ENCODE assay signal across 22 mouse cellular contexts in genomic region chr14:45824601-45825000, GRCm38 (mm10).
A peak's percentile ranks its signal among the peaks of the same experiment; 100 is the strongest.
DNase-seq lines count a peak whose midpoint lies in the region; ATAC-seq and TF ChIP-seq lines count a peak whose summit lies in the region.
"Had no signal": no experiment of that assay in that cellular context is flagged by ENCODE, and none has a peak within 500 bp of the region (broad histone marks: within the 10 kb centered on the region; RNA-seq: fewer than 3 reads in every experiment).

No protein-coding gene starts in this region.

- no peak overlapping the region for H3K27ac ChIP-seq in kidney, postnatal 0 days
- no peak overlapping the region for H3K27ac ChIP-seq in kidney, embryonic 15.5 days
- H3K27ac ChIP-seq in midbrain, postnatal 0 days (ENCODE audit: low read depth, low read length) = no peak overlapping the region
- no peak overlapping the region for H3K27ac ChIP-seq in midbrain, embryonic 15.5 days
- H3K27ac ChIP-seq: embryonic facial prominence, embryonic 12.5 days; hindbrain, embryonic 14.5 days; intestine, embryonic 15.5 days; neural tube, embryonic 12.5 days had no signal

- ATAC-seq in kidney, postnatal 0 days (replicated peaks; ENCODE audit: low FRiP score, low read depth) = no peak
- no peak for ATAC-seq in kidney, embryonic 15.5 days (replicated peaks; ENCODE audit: low FRiP score)
- ATAC-seq in midbrain, postnatal 0 days (ENCODE audit: low FRiP score) = no peak
- ATAC-seq in midbrain, embryonic 15.5 days (replicated peaks) = no peak
- ATAC-seq: activated CD4-positive, CD25-positive, alpha-beta regulatory T cell, adult 4 months; forebrain, postnatal 0 days; intestine, embryonic 15.5 days; liver, postnatal 0 days had no signal

- no peak overlapping the region for H3K4me3 ChIP-seq in kidney, postnatal 0 days (replicated peaks; ENCODE audit: low read depth, low read length)
- H3K4me3 ChIP-seq in kidney, embryonic 15.5 days (replicated peaks) = no peak overlapping the region
- no peak overlapping the region for H3K4me3 ChIP-seq in midbrain, postnatal 0 days (ENCODE audit: low read depth, low read length)
- H3K4me3 ChIP-seq in midbrain, embryonic 15.5 days = no peak overlapping the region
- H3K4me3 ChIP-seq: embryonic facial prominence, embryonic 12.5 days; intestine, embryonic 15.5 days; neural tube, embryonic 12.5 days had no signal

- intact Hi-C loops in left cerebral cortex, postnatal 4 days (cut with DNase I) = no loop called here

- peak; percentile 48; the same call in 1 of the 2 replicates for TF ChIP-seq CTCF in kidney, postnatal 0 days (IDR thresholded peaks at IDR 0.05; ENCODE audit: low read depth)
- TF ChIP-seq CTCF in midbrain, postnatal 0 days (IDR thresholded peaks at IDR 0.05) = peak; percentile 14; the same call in 1 of the 2 replicates

- no peaks in the 10 kb centered on the region for H3K36me3 ChIP-seq in kidney, postnatal 0 days (ENCODE audit: insufficient read depth, low read length)
- H3K36me3 ChIP-seq in kidney, embryonic 15.5 days = no peaks in the 10 kb centered on the region
- no peaks in the 10 kb centered on the region for H3K36me3 ChIP-seq in midbrain, postnatal 0 days (ENCODE audit: insufficient read depth, low read length)
- H3K36me3 ChIP-seq in midbrain, embryonic 15.5 days (replicated peaks) = no peaks in the 10 kb centered on the region
- H3K36me3 ChIP-seq: embryonic facial prominence, embryonic 12.5 days; intestine, embryonic 15.5 days; neural tube, embryonic 12.5 days had no signal

- no peak overlapping the region for H3K9ac ChIP-seq in kidney, postnatal 0 days (ENCODE audit: low read depth, low read length)
- H3K9ac ChIP-seq in kidney, embryonic 15.5 days = no peak overlapping the region
- H3K9ac ChIP-seq in midbrain, postnatal 0 days (replicated peaks; ENCODE audit: low read length, poor library complexity, severe bottlenecking) = no peak overlapping the region
- H3K9ac ChIP-seq in midbrain, embryonic 15.5 days = no peak overlapping the region
- H3K9ac ChIP-seq: embryonic facial prominence, embryonic 12.5 days; forebrain, postnatal 0 days; hindbrain, embryonic 14.5 days; intestine, embryonic 15.5 days; liver, postnatal 0 days; neural tube, embryonic 12.5 days had no signal

- peak; percentile 27 for DNase-seq in kidney, postnatal 0 days (ENCODE audit: low spot score)
- DNase-seq in midbrain, postnatal 0 days (ENCODE audit: low spot score) = no peak
- DNase-seq in ZHBTc4 (ENCODE audit: low read depth, low spot score) = peak; percentile 6
- DNase-seq in adrenal gland, adult 18-20 months (ENCODE audit: low spot score in 2 of 2) = no peak
- no peak for DNase-seq in left cerebral cortex, postnatal 4 days
- DNase-seq: adrenal gland, postnatal 36 days; cerebellum, adult 9-10 months; forebrain, postnatal 0 days; heart, postnatal 14 days; kidney, postnatal 14 days; layer of hippocampus, adult 9-11 months; liver; liver, postnatal 0 days; right cerebral cortex, postnatal 25 days; thymus, postnatal 25 days had no signal

- no peak overlapping the region for H3K4me2 ChIP-seq in kidney, postnatal 0 days (ENCODE audit: low read length)
- H3K4me2 ChIP-seq in kidney, embryonic 15.5 days = no peak overlapping the region
- no peak overlapping the region for H3K4me2 ChIP-seq in midbrain, postnatal 0 days (ENCODE audit: low read depth, low read length, poor library complexity, severe bottlenecking)
- H3K4me2 ChIP-seq in midbrain, embryonic 15.5 days = no peak overlapping the region
- H3K4me2 ChIP-seq: embryonic facial prominence, embryonic 12.5 days; hindbrain, embryonic 14.5 days; intestine, embryonic 15.5 days; neural tube, embryonic 12.5 days had no signal

- no peaks in the 10 kb centered on the region for H3K27me3 ChIP-seq in kidney, postnatal 0 days (ENCODE audit: insufficient read depth, low read length)
- no peaks in the 10 kb centered on the region for H3K27me3 ChIP-seq in kidney, embryonic 15.5 days
- H3K27me3 ChIP-seq in midbrain, postnatal 0 days (ENCODE audit: insufficient read depth, low read length) = no peaks in the 10 kb centered on the region
- no peaks in the 10 kb centered on the region for H3K27me3 ChIP-seq in midbrain, embryonic 15.5 days (replicated peaks)
- H3K27me3 ChIP-seq: embryonic facial prominence, embryonic 12.5 days; intestine, embryonic 15.5 days; neural tube, embryonic 12.5 days had no signal

- no peaks in the 10 kb centered on the region for H3K4me1 ChIP-seq in kidney, postnatal 0 days (replicated peaks; ENCODE audit: insufficient read depth, low read length)
- no peaks in the 10 kb centered on the region for H3K4me1 ChIP-seq in kidney, embryonic 15.5 days
- no peaks in the 10 kb centered on the region for H3K4me1 ChIP-seq in midbrain, postnatal 0 days (ENCODE audit: insufficient read depth, low read length)
- no peaks in the 10 kb centered on the region for H3K4me1 ChIP-seq in midbrain, embryonic 15.5 days
- H3K4me1 ChIP-seq: intestine, embryonic 15.5 days; neural tube, embryonic 12.5 days had no signal

- WGBS in kidney, postnatal 0 days = 64% methylated on average over 2 of the region's 2 CpGs
- WGBS in kidney, embryonic 15.5 days = 82% methylated on average over 2 of the region's 2 CpGs
- WGBS in midbrain, postnatal 0 days = 78% methylated on average over 2 of the region's 2 CpGs
- 75% methylated on average over 2 of the region's 2 CpGs for WGBS in midbrain, embryonic 15.5 days

- H3K9me3 ChIP-seq in kidney, postnatal 0 days (replicated peaks; ENCODE audit: low read length) = no peaks in the 10 kb centered on the region
- H3K9me3 ChIP-seq in kidney, embryonic 15.5 days (replicated peaks) = no peaks in the 10 kb centered on the region
- no peaks in the 10 kb centered on the region for H3K9me3 ChIP-seq in midbrain, postnatal 0 days (ENCODE audit: low read length)
- H3K9me3 ChIP-seq in midbrain, embryonic 15.5 days = no peaks in the 10 kb centered on the region
- H3K9me3 ChIP-seq: embryonic facial prominence, embryonic 12.5 days; intestine, embryonic 15.5 days; neural tube, embryonic 12.5 days had no signal

Comparison
In these comparisons a context has a peak if more than half of its experiments do, and no peak if none do; other contexts are left out.
1. DNase-seq: peak in kidney, postnatal 0 days (single experiment) and ZHBTc4 (single experiment); none in midbrain, postnatal 0 days (single experiment), adrenal gland, adult 18-20 months (0 of 2) and left cerebral cortex, postnatal 4 days (single experiment).